Mouse (Mus musculus) bone marrow, adult 2 months (tissue): ENCODE measurements around the gene Akain1. TPM values are rescaled to one million over a fixed set of nuclear protein-coding genes. Genes with fewer than 3 reads are reported as not detected.

Experiments used
- H3K27ac ChIP-seq: fragments of 200-500 bp; 2 replicates; pipeline ENCODE4 v1.5.1; 2012; ENCODE audit warnings: low read depth, mild to moderate bottlenecking, control low read depth, inconsistent platforms, low read length; ENCODE audit not compliant: control insufficient read depth, poor library complexity, insufficient read depth
- H3K4me1 ChIP-seq: fragments of 200-500 bp; 2 replicates; pipeline ENCODE4 v1.6.1; 2011; ENCODE audit warnings: low read length; ENCODE audit not compliant: control insufficient read depth, insufficient read depth
- H3K4me3 ChIP-seq: fragments of 200-500 bp; replicated peaks from 2 replicates; pipeline ENCODE3; 2011; ENCODE audit warnings: mild to moderate bottlenecking, low read depth, low read length, control low read depth; ENCODE audit not compliant: control insufficient read depth
- CTCF ChIP-seq: fragments of 200-500 bp; IDR thresholded peaks from 2 replicates; pipeline ENCODE4 v1.5.1; 2011; ENCODE audit warnings: low read length, control low read depth; ENCODE audit not compliant: control insufficient read depth, insufficient read depth
- POLR2A ChIP-seq: fragments of 200-500 bp; IDR thresholded peaks from 2 replicates; pipeline ENCODE4 v1.6.1; 2011; ENCODE audit warnings: low read depth, mild to moderate bottlenecking, control low read depth, low read length, borderline replicate concordance; ENCODE audit not compliant: control insufficient read depth
- WGBS: fragments of 180-500 bp; shearing (Covaris S2); methylation state at CpG from one replicate; pipeline ENCODE4 v1.1.7; 2018; 5-methylcytosine and 5-hydroxymethylcytosine counted together
- polyA plus RNA-seq: library from polyadenylated mRNA; stranded (reverse); fragments of >200 nt; gene quantifications from 2 replicates; pipeline ENCODE4 v1.2.4, GENCODE M21; 2011; ENCODE audit warnings: low replicate concordance; ENCODE audit not compliant: missing spikeins, insufficient read depth, insufficient read length

Akain1 gene
- polyA plus RNA-seq, 1 experiment = not detected

GRCm38 (mm10) chr17:69492368-69492767 is 53.2 kb downstream of the Akain1 start:
- H3K4me3 ChIP-seq = no peak overlapping the region
- H3K4me1 ChIP-seq = no peaks in the 10 kb centered on the region
- 78% methylated on average over 6 of the region's 6 CpGs for WGBS
- TF ChIP-seq POLR2A = no peak
- no peak for TF ChIP-seq CTCF
- H3K27ac ChIP-seq = no peak overlapping the region

- H3K27ac ChIP-seq = no peak overlapping the region
- 59% methylated on average over 2 of the region's 2 CpGs for WGBS
- H3K4me1 ChIP-seq = no peaks in the 10 kb centered on the region
- H3K4me3 ChIP-seq = no peak overlapping the region
- TF ChIP-seq POLR2A (no peak), CTCF (no peak)
Measured at GRCm38 (mm10) chr17:69495531-69495930, 56.4 kb downstream of the Akain1 start.

GRCm38 (mm10) chr17:69496125-69496524 is 57.0 kb downstream of the Akain1 start:
- Histone ChIP-seq H3K27ac (no peak overlapping the region), H3K4me3 (no peak overlapping the region), H3K4me1 (no peaks in the 10 kb centered on the region)
- 66% methylated on average over 3 of the region's 3 CpGs for WGBS
- TF ChIP-seq POLR2A = no peak

GRCm38 (mm10) chr17:69497315-69497714 is 58.2 kb downstream of the Akain1 start:
- Histone ChIP-seq H3K4me1 (no peaks in the 10 kb centered on the region), H3K4me3 (no peak overlapping the region), H3K27ac (no peak overlapping the region)
- WGBS = 75% methylated on average over 4 of the region's 4 CpGs
- TF ChIP-seq POLR2A (no peak), CTCF (no peak)

- TF ChIP-seq POLR2A (no peak), CTCF (no peak)
- no peaks in the 10 kb centered on the region for H3K4me1 ChIP-seq
- H3K4me3 ChIP-seq = no peak overlapping the region
- whole genome bisulfite sequencing = 42% methylated on average over 2 of the region's 2 CpGs
- no peak overlapping the region for H3K27ac ChIP-seq
Measured at GRCm38 (mm10) chr17:69498913-69499312, 59.8 kb downstream of the Akain1 start.

- Histone ChIP-seq H3K4me3 (no peak overlapping the region), H3K4me1 (no peaks in the 10 kb centered on the region), H3K27ac (no peak overlapping the region)
- 44% methylated on average over 6 of the region's 6 CpGs for WGBS
- no peak for TF ChIP-seq POLR2A
- TF ChIP-seq CTCF = no peak
Measured at GRCm38 (mm10) chr17:69499441-69499840, 60.3 kb downstream of the Akain1 start.

GRCm38 (mm10) chr17:69506070-69506469 is 66.9 kb downstream of the Akain1 start:
- H3K27ac ChIP-seq = no peak overlapping the region
- no peaks in the 10 kb centered on the region for H3K4me1 ChIP-seq
- no peak for TF ChIP-seq POLR2A
- TF ChIP-seq CTCF = no peak
- no peak overlapping the region for H3K4me3 ChIP-seq
- WGBS = 20% methylated on average over 3 of the region's 3 CpGs

- no peak overlapping the region for H3K27ac ChIP-seq
- no peak overlapping the region for H3K4me3 ChIP-seq
- no peaks in the 10 kb centered on the region for H3K4me1 ChIP-seq
- TF ChIP-seq POLR2A (no peak), CTCF (no peak)
- WGBS = 80% methylated on average over 4 of the region's 4 CpGs
Measured at GRCm38 (mm10) chr17:69516344-69516907, 77.3 kb downstream of the Akain1 start.

- WGBS = 76% methylated on average over 5 of the region's 5 CpGs
- Histone ChIP-seq H3K27ac (no peak overlapping the region), H3K4me3 (no peak overlapping the region), H3K4me1 (no peaks in the 10 kb centered on the region)
- TF ChIP-seq POLR2A (no peak), CTCF (no peak)
Measured at GRCm38 (mm10) chr17:69531472-69531871, 92.3 kb downstream of the Akain1 start.

Other genes with a start within 250 kb of the Akain1 start
- gene Zbtb14, start 56.3 kb upstream of the Akain1 start, polyA plus RNA-seq = 6.4 and 7.5 TPM in 2 replicates